Comparison of ENCODE assay signal across 9 mouse cellular contexts in genomic region chr11:117974327-117975125, GRCm38 (mm10). TPM values are rescaled to one million over a fixed set of nuclear protein-coding genes. Genes with fewer than 3 reads are reported as not detected.
A peak's percentile ranks its signal among the peaks of the same experiment; 100 is the strongest.
DNase-seq lines count a peak whose midpoint lies in the region; ATAC-seq and TF ChIP-seq lines count a peak whose summit lies in the region.
"Had no signal": no experiment of that assay in that cellular context is flagged by ENCODE, and none has a peak within 500 bp of the region (broad histone marks: within the 10 kb centered on the region; RNA-seq: fewer than 3 reads in every experiment).

No protein-coding gene starts in this region.

- no peaks in the 10 kb centered on the region for H3K36me3 ChIP-seq in heart, embryonic 14.5 days (ENCODE audit: control insufficient read depth, insufficient read depth, low read length)
- no peaks in the 10 kb centered on the region for H3K36me3 ChIP-seq in forebrain, embryonic 14.5 days (ENCODE audit: control insufficient read depth, insufficient read depth, low read length)

- H3K27ac ChIP-seq in heart, embryonic 14.5 days (replicated peaks in 1 of 2; ENCODE audit: control insufficient read depth in 1 of 2, insufficient read depth in 1 of 2, low read depth in 2 of 2, low read length in 2 of 2): peak overlapping the region in 1 of 2 experiments; percentile 3; a peak in 1 of 4 replicates
- peak overlapping the region; percentile 16 for H3K27ac ChIP-seq in bone marrow, adult 2 months (ENCODE audit: control insufficient read depth, insufficient read depth, low read depth, low read length, poor library complexity)
- no peak overlapping the region for H3K27ac ChIP-seq in forebrain, embryonic 14.5 days (ENCODE audit: low read depth, low read length)

- no peak overlapping the region for H3K4me3 ChIP-seq in heart, embryonic 14.5 days (ENCODE audit: control insufficient read depth in 1 of 2, insufficient read depth in 1 of 2, low read depth in 1 of 2, low read length in 2 of 2)
- H3K4me3 ChIP-seq in bone marrow, adult 2 months (replicated peaks; ENCODE audit: control insufficient read depth, low read depth, low read length): no peak overlapping the region
- H3K4me3 ChIP-seq in forebrain, embryonic 14.5 days (ENCODE audit: low read depth, low read length): no peak overlapping the region

- no peak for ATAC-seq in heart, embryonic 14.5 days (ENCODE audit: insufficient number of reproducible peaks, insufficient read depth, low FRiP score, low read depth)
- ATAC-seq in forebrain, embryonic 14.5 days: no peak

- WGBS in heart, embryonic 14.5 days: 15% methylated on average over 14 of the region's 14 CpGs
- WGBS in bone marrow, adult 2 months: 9% methylated on average over 14 of the region's 14 CpGs
- 32% methylated on average over 14 of the region's 14 CpGs for WGBS in forebrain, embryonic 14.5 days

- TF ChIP-seq CTCF in bone marrow, adult 2 months (IDR thresholded peaks at IDR 0.05; ENCODE audit: control insufficient read depth, insufficient read depth, low read length): no peak

- no peak for TF ChIP-seq POLR2A in bone marrow, adult 2 months (IDR thresholded peaks at IDR 0.05; ENCODE audit: borderline replicate concordance, control insufficient read depth, low read depth, low read length)

- 0 out of 2 replicates have a peak overlapping the region, but pooled peaks have one; percentile 6 for H3K4me2 ChIP-seq in heart, embryonic 14.5 days (ENCODE audit: low read length)
- H3K4me2 ChIP-seq in forebrain, embryonic 14.5 days (ENCODE audit: low read length): no peak overlapping the region

- no peak for DNase-seq in heart, adult 9 months (ENCODE audit: low spot score in 2 of 2)
- DNase-seq in 416B (ENCODE audit: low read depth): peak; percentile 81
- DNase-seq in lung, postnatal 10 days: peak; percentile 48
- DNase-seq in layer of hippocampus, adult 8-10 months (ENCODE audit: low spot score in 2 of 2): no peak
- DNase-seq in forebrain, embryonic 14.5 days (ENCODE audit: low spot score): no peak
- DNase-seq in cerebellum, adult 18-20 months: no peak
- DNase-seq: cerebellum, adult 8-10 months had no signal

- no peak overlapping the region for H3K9ac ChIP-seq in heart, embryonic 14.5 days (ENCODE audit: low read length)
- H3K9ac ChIP-seq in forebrain, embryonic 14.5 days (ENCODE audit: low read length): no peak overlapping the region

- H3K9me3 ChIP-seq in heart, embryonic 14.5 days (ENCODE audit: control insufficient read depth, low read length): no peaks in the 10 kb centered on the region
- H3K9me3 ChIP-seq in forebrain, embryonic 14.5 days (replicated peaks; ENCODE audit: control insufficient read depth, low read length): no peaks in the 10 kb centered on the region

- H3K4me1 ChIP-seq in heart, embryonic 14.5 days (ENCODE audit: control insufficient read depth in 2 of 2, insufficient read depth in 2 of 2, low read length in 2 of 2): peaks cover 21 to 26% of the 10 kb centered on the region in 2 experiments
- peaks cover 20% of the 10 kb centered on the region for H3K4me1 ChIP-seq in bone marrow, adult 2 months (ENCODE audit: control insufficient read depth, insufficient read depth, low read length)
- peaks cover 21% of the 10 kb centered on the region for H3K4me1 ChIP-seq in forebrain, embryonic 14.5 days (ENCODE audit: control insufficient read depth, insufficient read depth, low read length)

- no peaks in the 10 kb centered on the region; the same call in 1 of the 2 replicates for H3K27me3 ChIP-seq in heart, embryonic 14.5 days (ENCODE audit: control insufficient read depth, insufficient read depth, low read length)
- H3K27me3 ChIP-seq in forebrain, embryonic 14.5 days (replicated peaks; ENCODE audit: control insufficient read depth, insufficient read depth, low read length): no peaks in the 10 kb centered on the region

RNA-seq across cellular contexts. Expression of gene Socs3, which starts 4.7 kb away (rescaled TPM):
- polyA plus RNA-seq in heart, embryonic 14.5 days (2014; fragmentation: Nextera tagmentation; extraction: Ambion mirVana): 2.0 and 2.3 TPM in 2 replicates
- 3.4 and 9.6 TPM in 2 replicates for polyA plus RNA-seq in bone marrow, adult 2 months (2011; ENCODE audit: insufficient read depth, insufficient read length, low replicate concordance, missing spikeins)
- total RNA-seq in layer of hippocampus, adult 8-10 months (2022): 1 to 10 TPM in 3 of 4 experiments, under 1 TPM in 1; 0.81 to 7.9 (median 3.3) TPM
- polyA plus RNA-seq in forebrain, embryonic 14.5 days (2014; fragmentation: Nextera tagmentation; extraction: Ambion mirVana): 8.1 and 8.7 TPM in 2 replicates

RNA-seq across cellular contexts. Expression of gene Pgs1, which starts 11.6 kb away (rescaled TPM):
- polyA plus RNA-seq in heart, embryonic 14.5 days (2014; fragmentation: Nextera tagmentation; extraction: Ambion mirVana): 23.1 TPM in 2 replicates
- polyA plus RNA-seq in bone marrow, adult 2 months (2011; ENCODE audit: insufficient read depth, insufficient read length, low replicate concordance, missing spikeins): 27.1 and 67.5 TPM in 2 replicates
- total RNA-seq in layer of hippocampus, adult 8-10 months (2022): 10 to 100 TPM; 71.3 to 80.4 (median 78.8) TPM
- 43.1 and 49.2 TPM in 2 replicates for polyA plus RNA-seq in forebrain, embryonic 14.5 days (2014; fragmentation: Nextera tagmentation; extraction: Ambion mirVana)

Comparison
In these comparisons a context has a peak if more than half of its experiments do, and no peak if none do; other contexts are left out.
1. DNase-seq: peak in 416B (single experiment) and lung, postnatal 10 days (single experiment); none in heart, adult 9 months (0 of 2), layer of hippocampus, adult 8-10 months (0 of 2), forebrain, embryonic 14.5 days (single experiment) and cerebellum, adult 18-20 months (0 of 2).